Mouse (Mus musculus) small intestine, adult 2 months (tissue): ENCODE measurements around the gene Dnajb14. TPM values are rescaled to one million over a fixed set of nuclear protein-coding genes. Genes with fewer than 3 reads are reported as not detected.

Experiments
- H3K27ac ChIP-seq: fragments of 200-500 bp; 2 replicates; pipeline ENCODE4 v1.5.1; 2012; ENCODE audit warnings: low read depth, low read length, control low read depth, inconsistent platforms; ENCODE audit not compliant: insufficient read depth
- H3K27me3 ChIP-seq: fragments of 200-500 bp; 2 replicates; pipeline ENCODE4 v1.6.1; 2012; ENCODE audit warnings: mild to moderate bottlenecking, moderate library complexity, low read length, inconsistent platforms; ENCODE audit not compliant: control insufficient read depth, insufficient read depth
- H3K36me3 ChIP-seq: fragments of 200-500 bp; 2 replicates; pipeline ENCODE4 v1.6.1; 2012; ENCODE audit warnings: mild to moderate bottlenecking, low read length, control low read depth, inconsistent platforms; ENCODE audit not compliant: control insufficient read depth, insufficient read depth
- H3K4me1 ChIP-seq: fragments of 200-500 bp; 2 replicates; pipeline ENCODE4 v1.6.1; 2012; ENCODE audit warnings: low read length, inconsistent platforms, mixed read lengths; ENCODE audit not compliant: control insufficient read depth, insufficient read depth, insufficient read length
- H3K4me3 ChIP-seq: fragments of 200-500 bp; 2 replicates; pipeline ENCODE4 v1.5.1; 2012; ENCODE audit warnings: low read depth, mild to moderate bottlenecking, control low read depth, inconsistent platforms, low read length, moderate library complexity
- CTCF ChIP-seq: fragments of 200-500 bp; IDR thresholded peaks from 2 replicates; pipeline ENCODE4 v1.5.1; 2012; ENCODE audit warnings: low read depth, mild to moderate bottlenecking, control low read depth, inconsistent platforms, low read length, moderate library complexity, mixed read lengths; ENCODE audit not compliant: insufficient replicate concordance, insufficient read length; ENCODE audit errors: extremely low read depth
- POLR2A ChIP-seq: fragments of 200-500 bp; IDR thresholded peaks from 2 replicates; pipeline ENCODE4 v1.6.1; 2012; ENCODE audit warnings: low read depth, mild to moderate bottlenecking, control low read depth, inconsistent platforms, low read length, moderate library complexity
- WGBS: fragments of 180-500 bp; shearing (Covaris S2); methylation state at CpG from one replicate; pipeline ENCODE4 v1.1.7; 2018; 5-methylcytosine and 5-hydroxymethylcytosine counted together
- polyA plus RNA-seq: library from polyadenylated mRNA; depleted of rRNA; stranded (reverse); fragments of >200 nt; gene quantifications from 2 replicates; pipeline ENCODE4 v1.2.3, GENCODE M21; 2012

Dnajb14 gene
- polyA plus RNA-seq, 1 experiment: 2.0 TPM

DNA sequence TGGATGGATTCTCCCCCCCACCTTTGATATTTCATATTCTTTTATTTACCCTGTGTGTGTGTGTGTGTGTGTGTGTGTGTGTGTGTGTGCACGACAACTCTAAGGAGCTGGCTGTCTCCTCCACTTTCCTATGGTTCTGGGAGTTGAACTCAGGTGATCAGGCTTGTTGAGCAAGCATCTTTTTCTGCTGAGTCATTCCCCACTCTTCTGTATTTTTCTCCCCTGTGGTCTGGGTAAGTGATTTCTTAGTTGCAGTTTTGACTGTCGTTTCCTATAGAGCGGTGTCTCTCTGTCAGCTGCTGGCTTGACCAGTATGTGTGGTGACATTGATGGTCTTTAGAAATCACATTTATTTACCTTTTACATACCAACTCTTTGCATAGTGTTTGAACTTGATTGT, 11.8 kb downstream of the Dnajb14 start:
- Histone ChIP-seq H3K27me3 (no peaks in the 10 kb centered on the region), H3K4me3 (no peak overlapping the region), H3K27ac (no peak overlapping the region), H3K36me3 (peaks cover 2% of the 10 kb centered on the region; the same call in 1 of the 2 replicates), H3K4me1 (no peaks in the 10 kb centered on the region)
- no peak for TF ChIP-seq POLR2A
- TF ChIP-seq CTCF: no peak
- WGBS: 42% methylated on average over 3 of the region's 3 CpGs

DNA sequence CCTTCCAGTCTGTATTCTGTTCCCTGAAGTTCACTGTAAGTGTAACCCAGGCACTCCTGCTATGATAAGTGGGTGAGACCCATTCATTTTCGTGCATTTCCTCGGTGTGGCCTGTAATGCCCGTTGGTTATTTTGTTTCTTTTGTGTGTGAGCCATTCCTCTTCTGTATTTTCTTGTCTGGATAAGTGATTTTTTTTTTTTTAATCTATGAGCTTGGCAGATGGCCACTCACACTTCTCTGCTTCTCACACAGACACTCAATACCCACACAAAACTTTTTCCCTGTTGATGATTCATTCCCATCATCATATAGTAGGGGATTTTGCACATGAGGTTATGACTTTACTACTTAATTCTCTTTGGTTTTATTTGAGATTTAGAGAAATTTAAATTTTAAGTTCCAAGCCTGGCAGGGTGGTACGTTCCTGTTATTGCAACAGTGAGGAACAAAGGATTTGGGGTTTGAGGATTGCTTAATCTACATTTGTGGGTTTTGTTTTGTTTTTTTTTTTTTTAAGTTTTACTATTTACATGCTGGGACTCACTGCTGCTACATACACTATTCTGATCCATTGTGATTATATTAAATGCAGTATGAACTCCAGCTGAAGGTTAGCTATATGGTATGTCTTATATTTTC, 12.8 kb downstream of the Dnajb14 start:
- H3K4me1 ChIP-seq: no peaks in the 10 kb centered on the region
- H3K27ac ChIP-seq: no peak overlapping the region
- TF ChIP-seq CTCF (no peak), POLR2A (no peak)
- 67% methylated on average over 4 of the region's 4 CpGs for WGBS
- H3K4me3 ChIP-seq: no peak overlapping the region
- 0 out of 2 replicates have a peak, but pooled peaks cover 2% of the 10 kb centered on the region for H3K36me3 ChIP-seq
- no peaks in the 10 kb centered on the region for H3K27me3 ChIP-seq

DNA sequence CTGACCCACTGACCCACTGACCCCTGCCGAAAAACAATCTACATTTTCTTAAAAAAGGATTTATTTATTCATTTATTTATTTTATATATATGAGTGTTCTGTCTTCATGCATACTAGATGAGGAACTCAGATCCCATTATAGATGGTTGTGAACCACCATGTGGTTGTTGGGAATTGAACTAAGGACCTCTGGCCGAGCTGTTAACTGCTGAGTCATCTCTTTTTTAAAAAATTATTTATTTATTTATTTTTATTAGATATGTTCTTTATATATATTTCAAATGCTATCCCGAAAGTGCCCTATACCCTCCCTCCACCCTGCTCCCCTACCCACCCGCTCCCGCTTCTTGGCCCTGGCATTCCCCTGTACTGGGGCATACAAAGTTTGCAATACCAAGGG, 13.6 kb downstream of the Dnajb14 start:
- Histone ChIP-seq H3K27me3 (no peaks in the 10 kb centered on the region), H3K27ac (no peak overlapping the region), H3K36me3 (0 out of 2 replicates have a peak, but pooled peaks cover 3% of the 10 kb centered on the region), H3K4me1 (no peaks in the 10 kb centered on the region), H3K4me3 (no peak overlapping the region)
- 97% methylated on average over 5 of the region's 5 CpGs for WGBS
- TF ChIP-seq POLR2A (no peak), CTCF (no peak)

DNA sequence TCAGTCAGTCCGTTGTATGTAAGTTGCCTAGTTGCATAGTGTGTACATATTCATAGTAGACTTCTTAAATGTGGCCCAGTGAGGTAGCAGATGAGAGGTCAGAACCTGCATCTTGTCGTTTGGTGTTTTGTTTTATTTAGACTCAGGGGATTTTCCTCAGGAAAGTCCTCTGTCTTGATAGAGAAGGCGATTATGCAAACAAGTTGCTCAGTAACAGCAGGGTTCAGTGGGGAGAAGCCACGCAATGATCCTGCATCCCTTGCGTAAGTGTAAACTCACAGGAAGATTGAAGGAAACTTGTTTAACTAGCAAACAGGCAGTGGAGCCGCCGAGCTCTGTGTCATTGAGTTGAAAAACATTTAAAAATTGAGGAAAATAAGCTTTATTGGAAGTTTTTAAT, 20.5 kb downstream of the Dnajb14 start:
- 86% methylated on average over 7 of the region's 7 CpGs for WGBS
- H3K4me3 ChIP-seq: no peak overlapping the region
- no peak overlapping the region for H3K27ac ChIP-seq
- TF ChIP-seq POLR2A (no peak), CTCF (no peak)
- peaks cover 13% of the 10 kb centered on the region for H3K36me3 ChIP-seq
- H3K27me3 ChIP-seq: no peaks in the 10 kb centered on the region
- no peaks in the 10 kb centered on the region for H3K4me1 ChIP-seq

DNA sequence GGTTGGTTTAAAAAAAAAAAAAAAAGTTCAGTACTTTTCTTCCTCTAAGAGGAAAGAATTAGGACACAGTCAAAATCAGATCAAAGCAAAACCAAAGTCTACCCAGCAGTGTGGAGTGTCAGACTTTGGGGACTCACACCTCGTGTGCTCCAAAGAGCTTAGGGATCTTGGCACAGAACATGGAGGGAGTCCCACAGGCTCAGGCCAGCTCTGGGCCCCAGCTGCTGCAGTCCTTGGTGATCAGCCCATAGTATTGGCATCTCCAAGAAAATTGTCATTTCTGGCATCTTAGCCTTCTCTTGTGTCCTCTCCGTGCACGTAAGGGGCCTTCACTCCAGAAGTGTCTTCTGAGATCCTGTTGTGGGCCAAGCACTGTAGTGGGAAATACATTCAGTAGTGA, 23.6 kb downstream of the Dnajb14 start:
- no peak for TF ChIP-seq POLR2A
- WGBS: 77% methylated on average over 3 of the region's 3 CpGs
- H3K27ac ChIP-seq: no peak overlapping the region
- H3K36me3 ChIP-seq: peaks cover 16% of the 10 kb centered on the region
- no peaks in the 10 kb centered on the region for H3K4me1 ChIP-seq
- no peaks in the 10 kb centered on the region for H3K27me3 ChIP-seq
- no peak overlapping the region for H3K4me3 ChIP-seq

DNA sequence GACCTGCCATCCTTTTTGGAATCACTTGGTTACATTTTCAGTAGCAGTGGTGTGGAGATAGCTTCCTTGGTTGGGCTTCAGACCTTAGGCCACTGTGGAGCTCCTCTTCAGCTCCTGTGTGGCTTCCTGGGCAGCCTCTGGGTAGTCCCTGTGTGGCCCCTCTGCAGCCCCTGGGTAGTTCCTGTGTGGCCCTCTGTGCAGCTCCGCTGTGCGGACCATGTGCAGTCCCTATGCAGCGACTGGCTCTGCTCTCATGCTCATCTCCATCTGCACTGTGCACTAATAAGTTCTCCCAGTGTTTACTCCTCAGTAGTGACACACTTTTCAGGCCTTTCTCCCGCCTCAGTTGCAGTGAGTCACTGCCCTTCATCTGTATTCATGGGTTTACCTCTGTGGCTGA, 24.6 kb downstream of the Dnajb14 start:
- no peaks in the 10 kb centered on the region for H3K27me3 ChIP-seq
- TF ChIP-seq POLR2A: no peak
- no peak for TF ChIP-seq CTCF
- no peak overlapping the region for H3K4me3 ChIP-seq
- H3K4me1 ChIP-seq: no peaks in the 10 kb centered on the region
- no peak overlapping the region for H3K27ac ChIP-seq
- WGBS: 92% methylated on average over 4 of the region's 4 CpGs
- peaks cover 13% of the 10 kb centered on the region for H3K36me3 ChIP-seq

DNA sequence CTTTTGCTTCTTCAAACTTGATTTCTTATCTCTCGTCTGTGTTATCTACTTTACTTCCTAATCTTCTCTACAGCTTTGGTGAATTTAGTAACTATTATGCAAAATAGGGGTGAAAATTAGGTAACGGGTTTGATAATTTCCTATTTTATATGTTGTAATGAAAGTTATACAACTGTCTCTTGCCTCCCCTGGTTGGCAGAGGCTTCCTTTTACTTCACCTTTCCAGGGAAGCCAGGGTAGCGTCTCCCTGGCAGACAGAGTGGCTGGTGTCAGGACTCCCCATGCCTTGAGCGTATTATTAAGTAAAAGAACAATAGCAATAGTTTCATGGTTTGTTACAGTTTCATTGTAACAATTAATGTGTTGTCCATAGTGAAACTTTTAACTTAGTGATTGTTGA, 26.3 kb downstream of the Dnajb14 start:
- H3K36me3 ChIP-seq: peaks cover 11% of the 10 kb centered on the region
- 83% methylated on average over 4 of the region's 4 CpGs for WGBS

DNA sequence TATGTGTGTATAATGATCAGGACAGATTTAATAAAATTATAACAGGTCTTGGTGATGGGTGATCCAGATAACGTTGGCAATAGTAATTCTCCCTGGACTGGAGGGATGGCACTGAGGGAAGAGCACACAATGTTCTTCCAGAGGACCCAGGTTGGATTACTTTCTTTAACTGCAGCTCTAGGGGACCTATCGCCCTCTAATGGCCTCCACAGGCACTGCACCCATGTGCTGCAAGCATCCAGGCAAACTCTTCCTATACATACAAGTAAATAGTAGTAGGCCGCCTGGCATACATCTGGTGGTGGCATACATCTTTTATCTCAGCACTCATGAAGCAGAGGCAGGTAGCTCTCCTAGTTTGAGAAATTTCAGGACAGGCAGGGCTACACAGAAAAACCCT, 27.7 kb downstream of the Dnajb14 start:
- WGBS: 91% methylated on average over 3 of the region's 3 CpGs
- no peak overlapping the region for H3K4me3 ChIP-seq
- TF ChIP-seq POLR2A: no peak
- peak; percentile 49; the same call in 1 of the 2 replicates for TF ChIP-seq CTCF
- peaks cover 5% of the 10 kb centered on the region for H3K36me3 ChIP-seq
- no peaks in the 10 kb centered on the region for H3K4me1 ChIP-seq
- no peaks in the 10 kb centered on the region for H3K27me3 ChIP-seq
- H3K27ac ChIP-seq: no peak overlapping the region

More for the DNA sequence above, 26.3 kb downstream of the Dnajb14 start:
- Histone ChIP-seq H3K27me3 (no peaks in the 10 kb centered on the region), H3K27ac (no peak overlapping the region), H3K4me1 (no peaks in the 10 kb centered on the region), H3K4me3 (no peak overlapping the region)
- TF ChIP-seq POLR2A (no peak), CTCF (no peak)
